Mouse (Mus musculus) skeletal muscle tissue, postnatal 0 days (tissue): ENCODE data around the gene Shpk. TPM values are rescaled to one million over a fixed set of nuclear protein-coding genes. Genes with fewer than 3 reads are reported as not detected.

ENCODE experiments used
- polyA plus RNA-seq: library from polyadenylated mRNA; unstranded; fragments of >200 nt; fragmentation: Nextera tagmentation; extraction: Ambion mirVana; gene quantifications from 2 replicates; pipeline ENCODE4 v1.2.1, GENCODE M21; 2015

The Shpk gene
- polyA plus RNA-seq, result 1.8 and 2.6 TPM in 2 replicates

DNA sequence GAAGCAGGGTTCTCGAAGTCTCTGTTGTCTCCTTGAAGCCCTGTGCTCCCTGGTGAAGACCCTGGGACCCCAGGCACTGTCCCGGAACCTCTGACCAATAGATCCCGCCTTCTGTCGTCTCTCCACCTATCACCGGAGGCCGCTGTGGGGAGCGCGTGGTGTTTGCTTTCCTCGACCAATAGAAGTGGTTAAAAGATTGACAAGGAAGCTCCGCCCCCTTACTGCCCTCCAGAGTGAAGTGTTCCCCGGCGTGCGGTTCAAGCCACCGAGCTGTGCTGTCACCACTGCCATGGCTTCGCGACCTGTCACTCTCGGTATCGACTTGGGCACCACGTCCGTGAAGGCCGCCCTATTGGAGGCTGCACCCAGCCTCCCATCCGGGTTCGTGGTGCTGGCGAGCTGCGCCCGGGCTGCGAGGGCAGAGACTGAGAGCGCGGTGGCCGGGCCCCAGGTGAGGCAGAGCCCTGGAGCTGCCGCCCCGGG lies at the start of gene Shpk:
Shpk (plus strand) TSS at position 231 of the 483 bp plus-strand sequence.

GRCm38 (mm10) chr11:73159957-73160810 lies 39.1 kb upstream of the Shpk start, which contains the start of gene P2rx5:
TSS of gene P2rx5 (plus strand) at chr11:73160421.

DNA sequence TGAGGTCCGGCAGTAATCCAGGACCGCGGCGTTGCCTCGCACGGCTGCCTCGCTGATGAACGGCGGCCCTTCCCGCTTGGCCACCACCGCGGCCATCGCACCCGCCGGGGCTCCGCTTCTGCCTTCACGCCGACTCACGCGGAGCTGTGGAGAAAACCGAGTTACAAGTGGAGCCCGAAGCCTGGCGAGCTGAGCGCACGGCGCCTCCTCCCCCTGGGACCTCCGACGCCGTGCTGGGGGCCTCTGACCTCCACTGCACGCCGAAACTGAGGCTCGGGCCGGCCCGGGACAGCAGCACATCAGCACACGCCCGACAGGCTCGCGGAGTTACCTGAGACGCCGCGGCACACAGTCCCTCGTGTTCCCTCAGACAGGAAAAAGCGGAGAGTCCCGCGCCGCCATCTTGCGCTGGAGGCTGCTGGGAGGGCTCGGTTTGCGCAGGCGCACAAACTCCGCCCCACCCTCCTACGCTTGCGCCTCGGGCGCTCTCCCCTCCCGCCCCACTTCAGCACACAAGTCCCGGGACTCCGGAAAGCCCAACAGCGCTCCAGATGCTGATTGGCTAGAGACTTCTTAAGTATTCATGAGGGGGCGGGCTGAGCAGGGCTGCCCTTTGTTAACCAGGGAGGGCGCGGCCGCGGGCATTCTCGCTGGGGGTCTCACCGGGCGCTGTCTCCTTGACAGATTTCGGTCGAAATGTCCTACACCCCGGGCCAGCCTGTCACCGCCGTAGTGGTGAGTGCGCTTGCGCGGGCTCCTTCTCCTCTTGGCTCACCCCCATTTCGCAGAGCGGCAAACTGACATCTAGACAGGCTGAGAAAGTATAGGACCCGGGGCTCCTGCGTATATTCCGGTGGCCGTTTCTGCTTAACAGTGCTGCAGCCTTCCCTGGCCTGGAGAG lies 22.4 kb upstream of the Shpk start, which contains the start of the genes Emc6 and Tax1bp3:
Emc6 (minus strand) TSS at position 430 of the 901 bp plus-strand sequence.
Tax1bp3 (plus strand) TSS at position 476 of the 901 bp plus-strand sequence.

GRCm38 (mm10) chr11:73198603-73199229 lies 544 bp upstream of the Shpk start, which contains the start of gene Ctns:
TSS of gene Ctns (minus strand) at chr11:73199042.

DNA sequence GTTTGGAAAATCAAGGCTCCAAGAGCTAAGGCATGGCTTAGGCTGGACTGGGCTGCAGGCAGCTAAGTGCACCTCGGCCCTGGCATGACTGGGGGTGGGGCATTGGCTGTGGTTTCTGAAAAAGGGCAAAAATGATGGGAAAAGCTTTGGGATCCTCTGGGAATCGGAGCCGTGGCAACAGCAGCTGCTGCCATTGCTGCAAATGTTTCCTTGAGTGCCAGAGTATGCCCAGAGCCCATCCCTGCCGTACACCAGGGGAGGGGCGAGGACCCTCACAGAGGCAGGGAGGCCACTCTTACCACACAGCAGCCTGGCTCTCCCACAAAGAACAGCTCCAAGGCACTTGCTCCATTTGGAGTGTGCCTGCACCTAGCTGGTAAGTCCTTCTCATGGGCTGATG lies 34.7 kb downstream of the Shpk start, which contains the start of gene Trpv1:
Trpv1 (plus strand) TSS at position 301 of the 400 bp plus-strand sequence.

DNA sequence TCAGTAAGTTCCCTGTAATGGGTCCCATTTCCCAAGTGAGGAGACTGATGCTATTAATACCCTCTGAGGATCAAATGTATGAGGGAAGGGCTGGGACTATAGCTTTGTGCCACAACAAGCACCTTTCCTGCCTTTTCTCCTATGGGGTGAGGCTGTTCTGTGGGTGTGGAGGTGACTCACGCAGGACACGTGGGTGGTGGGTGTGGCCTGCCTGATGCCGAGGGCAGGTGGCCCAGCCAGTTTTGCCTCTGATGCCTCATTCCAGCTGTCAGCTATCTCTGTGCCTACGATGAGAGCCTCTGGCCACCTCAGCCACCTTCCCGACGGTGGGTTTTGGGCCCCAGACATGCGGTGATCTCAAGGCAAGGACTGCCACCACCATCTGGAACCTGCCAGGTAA lies 68.0 kb downstream of the Shpk start, which contains the start of gene Trpv3:
Trpv3 (plus strand) TSS at position 122 of the 400 bp plus-strand sequence.

Other genes starting within 250 kb of the Shpk start
- gene Atp2a3, start 238.3 kb upstream of the Shpk start, polyA plus RNA-seq, result 5.6 and 6.0 TPM in 2 replicates
- 3.2 and 4.6 TPM in 2 replicates for gene P2rx1, start 200.4 kb upstream of the Shpk start, polyA plus RNA-seq
- gene Camkk1, start 180.5 kb upstream of the Shpk start, polyA plus RNA-seq, result 3.0 and 3.9 TPM in 2 replicates
- gene Ncbp3, start 151.7 kb upstream of the Shpk start, polyA plus RNA-seq, result 5.2 and 5.8 TPM in 2 replicates
- 0.15 and 0.18 TPM in 2 replicates for gene Itgae, start 108.9 kb upstream of the Shpk start, polyA plus RNA-seq
- gene Haspin, start 61.2 kb upstream of the Shpk start, polyA plus RNA-seq, result 2.4 and 2.9 TPM in 2 replicates
- gene P2rx5, start 39.0 kb upstream of the Shpk start, polyA plus RNA-seq, result 7.3 and 8.1 TPM in 2 replicates
- gene Emc6, start 22.4 kb upstream of the Shpk start, polyA plus RNA-seq, result 175 and 184 TPM in 2 replicates
- 104 and 115 TPM in 2 replicates for gene Tax1bp3, start 22.4 kb upstream of the Shpk start, polyA plus RNA-seq
- gene Ctns, start 418 bp upstream of the Shpk start, polyA plus RNA-seq, result 10.9 and 11.1 TPM in 2 replicates
- gene Trpv1, start 34.8 kb downstream of the Shpk start, polyA plus RNA-seq, result 0.12 and 0.26 TPM in 2 replicates
- 0.03 and 0.07 TPM in 2 replicates for gene Trpv3, start 67.9 kb downstream of the Shpk start, polyA plus RNA-seq
- gene Aspa, start 130.1 kb downstream of the Shpk start, polyA plus RNA-seq, result 4.4 and 6.5 TPM in 2 replicates
- not detected in 2 replicates for gene Gm49340, start 130.3 kb downstream of the Shpk start, polyA plus RNA-seq
- 0.10 TPM in 1 of 2 replicates, not detected in the other for gene Spata22, start 130.3 kb downstream of the Shpk start, polyA plus RNA-seq
- not detected in 2 replicates for gene Olfr20, start 151.3 kb downstream of the Shpk start, polyA plus RNA-seq
- gene Olfr376, start 171.8 kb downstream of the Shpk start, polyA plus RNA-seq, result not detected in 2 replicates
- gene Olfr1, start 200.2 kb downstream of the Shpk start, polyA plus RNA-seq, result not detected in 2 replicates
- gene Olfr378, start 229.0 kb downstream of the Shpk start, polyA plus RNA-seq, result not detected in 2 replicates